In the genomic region with DNA sequence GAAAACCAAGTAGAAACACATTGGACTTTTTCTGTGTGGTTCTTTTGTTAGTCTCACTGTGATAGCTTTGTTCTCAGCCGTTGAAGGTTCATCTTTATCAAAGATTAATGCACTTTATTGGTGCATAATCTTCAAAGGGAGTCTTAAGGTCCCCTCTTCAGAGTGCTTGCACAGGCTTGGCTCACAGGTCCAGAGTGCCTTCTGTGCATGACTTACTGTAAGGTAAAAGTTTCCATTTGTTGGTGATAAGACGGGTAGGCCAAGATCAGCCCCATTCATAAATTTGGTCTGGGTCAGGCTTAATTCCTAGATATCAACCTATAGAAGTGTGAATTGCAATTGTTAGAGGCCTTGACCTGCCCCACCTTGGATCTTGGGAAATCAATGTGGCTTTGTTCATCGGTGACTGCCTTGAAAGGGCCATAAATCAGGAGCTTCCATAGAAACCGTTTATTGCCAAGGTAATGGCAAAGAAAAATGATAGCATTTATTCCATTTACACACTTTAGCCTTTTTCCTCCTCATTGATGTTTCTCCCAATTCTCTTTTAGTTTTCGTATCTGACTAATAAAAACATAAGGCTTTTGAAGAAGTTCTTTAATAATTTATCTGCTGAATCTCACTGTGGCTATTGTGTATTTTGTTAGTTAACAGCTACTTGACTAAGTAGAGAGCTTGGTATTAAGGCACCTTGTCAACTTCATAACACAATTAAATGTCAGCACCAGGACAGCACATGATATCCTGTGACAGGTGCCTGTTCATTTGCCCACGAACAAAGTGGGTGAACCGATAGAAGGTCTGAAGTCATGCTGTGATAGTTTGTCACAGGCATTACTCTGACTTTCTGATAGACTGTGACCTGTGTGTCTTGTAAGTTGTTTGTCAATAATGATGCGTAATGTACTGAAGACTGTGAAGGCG, we compare ENCODE assay signal across 24 mouse cellular contexts. TPM values are rescaled to one million over a fixed set of nuclear protein-coding genes. Genes with fewer than 3 reads are reported as not detected.
A peak's percentile ranks its signal among the peaks of the same experiment; 100 is the strongest.
DNase-seq lines count a peak whose midpoint lies in the region; ATAC-seq and TF ChIP-seq lines count a peak whose summit lies in the region.
"Had no signal": no experiment of that assay in that cellular context is flagged by ENCODE, and none has a peak within 500 bp of the region (broad histone marks: within the 10 kb centered on the region; RNA-seq: fewer than 3 reads in every experiment).

No protein-coding gene starts in this region.

- TF ChIP-seq CTCF in small intestine, adult 2 months (IDR thresholded peaks at IDR 0.05; ENCODE audit: extremely low read depth, insufficient read length, insufficient replicate concordance, low read depth, low read length) = no peak

- TF ChIP-seq POLR2A in small intestine, adult 2 months (IDR thresholded peaks at IDR 0.05; ENCODE audit: low read depth, low read length) = no peak

- no peak overlapping the region for H3K4me2 ChIP-seq in intestine, embryonic 14.5 days (ENCODE audit: low read length)
- H3K4me2 ChIP-seq in intestine, embryonic 16.5 days (ENCODE audit: low read depth, low read length) = peak overlapping the region; percentile 25; the same call in 1 of the 2 replicates
- H3K4me2 ChIP-seq: forebrain, embryonic 13.5 days; heart, embryonic 11.5 days; hindbrain, embryonic 12.5 days; hindbrain, embryonic 15.5 days had no signal

- no peak overlapping the region for H3K4me3 ChIP-seq in heart, embryonic 10.5 days
- no peak overlapping the region for H3K4me3 ChIP-seq in intestine, embryonic 14.5 days (ENCODE audit: low read depth, low read length)
- H3K4me3 ChIP-seq in intestine, embryonic 16.5 days (ENCODE audit: low read length) = no peak overlapping the region
- no peak overlapping the region for H3K4me3 ChIP-seq in small intestine, adult 2 months (ENCODE audit: low read depth, low read length)
- H3K4me3 ChIP-seq in limb, embryonic 10.5 days = no peak overlapping the region
- H3K4me3 ChIP-seq: forebrain, embryonic 10.5 days; forebrain, embryonic 13.5 days; heart, adult 2 months; hindbrain, embryonic 12.5 days; hindbrain, embryonic 15.5 days had no signal

- no peaks in the 10 kb centered on the region for H3K27me3 ChIP-seq in heart, embryonic 10.5 days (ENCODE audit: insufficient read depth, poor library complexity, severe bottlenecking)
- H3K27me3 ChIP-seq in intestine, embryonic 14.5 days (replicated peaks; ENCODE audit: control insufficient read depth, insufficient read depth, low read length) = no peaks in the 10 kb centered on the region
- no peaks in the 10 kb centered on the region for H3K27me3 ChIP-seq in intestine, embryonic 16.5 days (replicated peaks; ENCODE audit: control insufficient read depth, insufficient read depth, low read length)
- no peaks in the 10 kb centered on the region for H3K27me3 ChIP-seq in small intestine, adult 2 months (ENCODE audit: control insufficient read depth, insufficient read depth, low read length)
- no peaks in the 10 kb centered on the region for H3K27me3 ChIP-seq in limb, embryonic 10.5 days (ENCODE audit: low read depth, poor library complexity, severe bottlenecking)
- H3K27me3 ChIP-seq: CH12.LX; forebrain, embryonic 13.5 days; hindbrain, embryonic 12.5 days; hindbrain, embryonic 15.5 days had no signal

- no peak overlapping the region for H3K27ac ChIP-seq in heart, embryonic 10.5 days
- H3K27ac ChIP-seq in intestine, embryonic 14.5 days (ENCODE audit: low read depth) = no peak overlapping the region
- peak overlapping the region; percentile 75 for H3K27ac ChIP-seq in intestine, embryonic 16.5 days (ENCODE audit: low read length)
- peak overlapping the region; percentile 46; the same call in 1 of the 2 replicates for H3K27ac ChIP-seq in small intestine, adult 2 months (ENCODE audit: insufficient read depth, low read depth, low read length)
- H3K27ac ChIP-seq in limb, embryonic 10.5 days = no peak overlapping the region
- H3K27ac ChIP-seq: forebrain, embryonic 10.5 days; forebrain, embryonic 13.5 days; heart, adult 2 months; hindbrain, embryonic 12.5 days; hindbrain, embryonic 15.5 days had no signal

- H3K9ac ChIP-seq in intestine, embryonic 14.5 days (ENCODE audit: low read length) = no peak overlapping the region
- H3K9ac ChIP-seq in intestine, embryonic 16.5 days (ENCODE audit: low read depth, low read length) = no peak overlapping the region
- H3K9ac ChIP-seq: forebrain, embryonic 13.5 days; forebrain, postnatal 0 days; hindbrain, embryonic 12.5 days; hindbrain, embryonic 15.5 days had no signal

- H3K4me1 ChIP-seq in heart, embryonic 10.5 days = no peaks in the 10 kb centered on the region
- H3K4me1 ChIP-seq in intestine, embryonic 14.5 days (replicated peaks; ENCODE audit: control insufficient read depth, insufficient read depth, low read length) = no peaks in the 10 kb centered on the region
- 0 out of 2 replicates have a peak, but pooled peaks cover 4% of the 10 kb centered on the region for H3K4me1 ChIP-seq in intestine, embryonic 16.5 days (ENCODE audit: control insufficient read depth, insufficient read depth, low read length)
- peaks cover 18% of the 10 kb centered on the region; the same call in 1 of the 2 replicates for H3K4me1 ChIP-seq in small intestine, adult 2 months (ENCODE audit: control insufficient read depth, insufficient read depth, insufficient read length, low read length)
- H3K4me1 ChIP-seq in limb, embryonic 10.5 days = no peaks in the 10 kb centered on the region
- H3K4me1 ChIP-seq: forebrain, embryonic 10.5 days; hindbrain, embryonic 12.5 days; hindbrain, embryonic 15.5 days had no signal

- peak; percentile 89 for ATAC-seq in intestine, embryonic 14.5 days (replicated peaks; ENCODE audit: low FRiP score, low TSS enrichment, low read depth)
- peak; percentile 95 for ATAC-seq in intestine, embryonic 16.5 days
- ATAC-seq: forebrain, embryonic 13.5 days; forebrain, postnatal 0 days; Patski had no signal

- peak; percentile 37 for DNase-seq in heart, adult 11 months
- no peak for DNase-seq in heart, embryonic 10.5 days (ENCODE audit: low spot score)
- DNase-seq in intestine, embryonic 14.5 days (ENCODE audit: low spot score) = no peak
- DNase-seq in frontal cortex, postnatal 36 days (ENCODE audit: low spot score in 2 of 2) = no peak
- DNase-seq in lung, postnatal 36 days = no peak
- DNase-seq in limb, embryonic 10.5 days (ENCODE audit: low spot score) = no peak
- DNase-seq: adrenal gland, postnatal 25 days; B cell, adult 2 months; cerebellum, adult 11-12 months; cerebellum, adult 9-10 months; cerebellum, postnatal 14 days; forebrain, postnatal 0 days; gastrocnemius, postnatal 25 days; heart, adult 2 months had no signal

- no peaks in the 10 kb centered on the region for H3K36me3 ChIP-seq in heart, embryonic 10.5 days
- no peaks in the 10 kb centered on the region for H3K36me3 ChIP-seq in intestine, embryonic 14.5 days (ENCODE audit: control insufficient read depth, insufficient read depth, low read length)
- no peaks in the 10 kb centered on the region for H3K36me3 ChIP-seq in intestine, embryonic 16.5 days (ENCODE audit: control insufficient read depth, insufficient read depth, low read length)
- H3K36me3 ChIP-seq in small intestine, adult 2 months (ENCODE audit: control insufficient read depth, insufficient read depth, low read length) = no peaks in the 10 kb centered on the region
- no peaks in the 10 kb centered on the region for H3K36me3 ChIP-seq in limb, embryonic 10.5 days
- H3K36me3 ChIP-seq: forebrain, embryonic 10.5 days; G1E; hindbrain, embryonic 12.5 days; hindbrain, embryonic 15.5 days had no signal

- no peaks in the 10 kb centered on the region for H3K9me3 ChIP-seq in heart, embryonic 10.5 days
- H3K9me3 ChIP-seq in intestine, embryonic 14.5 days (ENCODE audit: control insufficient read depth, low read length) = no peaks in the 10 kb centered on the region
- no peaks in the 10 kb centered on the region for H3K9me3 ChIP-seq in intestine, embryonic 16.5 days (ENCODE audit: control insufficient read depth, low read length)
- no peaks in the 10 kb centered on the region for H3K9me3 ChIP-seq in limb, embryonic 10.5 days (replicated peaks)
- H3K9me3 ChIP-seq: forebrain, embryonic 10.5 days; forebrain, embryonic 13.5 days; G1E; hindbrain, embryonic 12.5 days; hindbrain, embryonic 15.5 days had no signal

- WGBS in heart, embryonic 10.5 days = 82% methylated on average over 9 of the region's 9 CpGs
- WGBS in intestine, embryonic 14.5 days = 64% methylated on average over 9 of the region's 9 CpGs
- 53% methylated on average over 9 of the region's 9 CpGs for WGBS in intestine, embryonic 16.5 days
- WGBS in small intestine, adult 2 months = 28% methylated on average over 9 of the region's 9 CpGs
- WGBS in limb, embryonic 10.5 days = 84% methylated on average over 9 of the region's 9 CpGs

RNA-seq across cellular contexts. Expression of gene Lancl1, which starts 26.9 kb away (rescaled TPM):
- polyA plus RNA-seq in heart, embryonic 10.5 days (2016; fragmentation: Nextera tagmentation; extraction: Ambion mirVana) = 59.0 and 59.1 TPM in 2 replicates
- polyA plus RNA-seq in intestine, embryonic 14.5 days (2014; fragmentation: Nextera tagmentation; extraction: Ambion mirVana) = 96.4 and 113 TPM in 2 replicates
- 56.5 and 59.8 TPM in 2 replicates for polyA plus RNA-seq in intestine, embryonic 16.5 days (2015; fragmentation: Nextera tagmentation; extraction: Ambion mirVana)
- 17.4 and 18.1 TPM in 2 replicates for polyA plus RNA-seq in small intestine, adult 2 months (2012; rRNA removed)
- polyA plus RNA-seq in limb, embryonic 10.5 days (2016; fragmentation: Nextera tagmentation; extraction: Ambion mirVana) = 73.6 and 84.3 TPM in 2 replicates

RNA-seq across cellular contexts. Expression of gene Cps1, which starts 57.2 kb away (rescaled TPM):
- polyA plus RNA-seq in heart, embryonic 10.5 days (2016; fragmentation: Nextera tagmentation; extraction: Ambion mirVana) = 0.06 and 0.11 TPM in 2 replicates
- polyA plus RNA-seq in intestine, embryonic 14.5 days (2014; fragmentation: Nextera tagmentation; extraction: Ambion mirVana) = 275 and 289 TPM in 2 replicates
- 367 and 463 TPM in 2 replicates for polyA plus RNA-seq in intestine, embryonic 16.5 days (2015; fragmentation: Nextera tagmentation; extraction: Ambion mirVana)
- 29.9 and 38.5 TPM in 2 replicates for polyA plus RNA-seq in small intestine, adult 2 months (2012; rRNA removed)
- 0.03 and 0.05 TPM in 2 replicates for polyA plus RNA-seq in limb, embryonic 10.5 days (2016; fragmentation: Nextera tagmentation; extraction: Ambion mirVana)
- polyA plus RNA-seq: G1E, Patski had no signal

Comparison
In these comparisons a context has a peak if more than half of its experiments do, and no peak if none do; other contexts are left out.
1. H3K27ac ChIP-seq: peak in intestine, embryonic 16.5 days (single experiment) and small intestine, adult 2 months (single experiment); none in heart, embryonic 10.5 days (single experiment), intestine, embryonic 14.5 days (single experiment) and limb, embryonic 10.5 days (single experiment).
2. RNA of gene Cps1, which starts 57.2 kb away (polyA plus RNA-seq): 367 to 463 TPM in intestine, embryonic 16.5 days, 275 to 289 TPM in intestine, embryonic 14.5 days and 29.9 to 38.5 TPM in small intestine, adult 2 months; 0.06 to 0.11 TPM in heart, embryonic 10.5 days and 0.03 to 0.05 TPM in limb, embryonic 10.5 days; every median in the first group is over 10 times any median in the second.